Mouse (Mus musculus) E14TG2a.4 (cell line): ENCODE data around the gene Hoxc8.

Experiments
- H3K27me3 ChIP-seq: 2 replicates; pipeline ENCODE4 v1.6.1; 2014; ENCODE audit warnings: low read length, control low read depth; ENCODE audit not compliant: insufficient read depth
- H3K36me3 ChIP-seq: 2 replicates; pipeline ENCODE4 v1.6.1; 2014; ENCODE audit warnings: low read length, control low read depth; ENCODE audit not compliant: insufficient read depth
- H3K4me1 ChIP-seq: replicated peaks from 2 replicates; pipeline ENCODE4 v1.6.1; 2014; ENCODE audit warnings: low read depth, low read length, control low read depth
- H3K4me3 ChIP-seq: replicated peaks from 2 replicates; pipeline ENCODE4 v1.5.1; 2014; ENCODE audit warnings: mild to moderate bottlenecking, low read length
- H3K9me3 ChIP-seq: 2 replicates; pipeline ENCODE4 v1.6.1; 2014; ENCODE audit warnings: low read length, control low read depth
- CTCF ChIP-seq: conservative IDR thresholded peaks from 2 replicates; pipeline ENCODE4 v1.5.1; 2014; ENCODE audit warnings: low read length
- NANOG ChIP-seq: IDR thresholded peaks from 2 replicates; pipeline ENCODE4 v1.6.1; 2014; ENCODE audit warnings: borderline replicate concordance, low read length, mixed read lengths
- POU5F1 ChIP-seq: IDR thresholded peaks from 2 replicates; pipeline ENCODE4 v1.6.1; 2014; ENCODE audit warnings: low read length, borderline replicate concordance

Hoxc8 gene

DNA sequence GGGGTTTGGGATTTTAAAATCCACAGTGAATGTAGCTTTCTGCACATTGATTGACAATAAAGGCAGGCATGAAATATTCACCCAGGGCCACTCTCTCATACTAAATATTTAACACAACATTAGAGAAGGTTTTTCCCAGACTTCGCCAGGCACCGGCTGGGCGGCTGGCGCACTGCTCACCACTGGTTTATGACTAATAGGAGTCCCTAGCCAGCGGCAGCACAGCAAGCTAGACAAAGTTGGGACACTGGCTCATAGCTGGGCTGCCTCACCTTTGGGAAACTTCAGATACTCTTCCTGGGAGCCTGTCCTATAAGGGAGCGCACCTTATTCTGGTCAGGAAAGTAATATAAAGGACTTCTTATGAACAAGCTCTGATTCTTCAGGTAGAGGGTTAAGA is 36.8 kb upstream of the Hoxc8 start:
- peaks cover 98% of the 10 kb centered on the region for H3K27me3 ChIP-seq
- H3K36me3 ChIP-seq, result no peaks in the 10 kb centered on the region
- H3K9me3 ChIP-seq, result peaks cover 5% of the 10 kb centered on the region; the same call in 1 of the 2 replicates
- H3K4me3 ChIP-seq, result no peak overlapping the region
- H3K4me1 ChIP-seq, result peaks cover 48% of the 10 kb centered on the region
- TF ChIP-seq CTCF (no peak), NANOG (no peak), POU5F1 (no peak)

DNA sequence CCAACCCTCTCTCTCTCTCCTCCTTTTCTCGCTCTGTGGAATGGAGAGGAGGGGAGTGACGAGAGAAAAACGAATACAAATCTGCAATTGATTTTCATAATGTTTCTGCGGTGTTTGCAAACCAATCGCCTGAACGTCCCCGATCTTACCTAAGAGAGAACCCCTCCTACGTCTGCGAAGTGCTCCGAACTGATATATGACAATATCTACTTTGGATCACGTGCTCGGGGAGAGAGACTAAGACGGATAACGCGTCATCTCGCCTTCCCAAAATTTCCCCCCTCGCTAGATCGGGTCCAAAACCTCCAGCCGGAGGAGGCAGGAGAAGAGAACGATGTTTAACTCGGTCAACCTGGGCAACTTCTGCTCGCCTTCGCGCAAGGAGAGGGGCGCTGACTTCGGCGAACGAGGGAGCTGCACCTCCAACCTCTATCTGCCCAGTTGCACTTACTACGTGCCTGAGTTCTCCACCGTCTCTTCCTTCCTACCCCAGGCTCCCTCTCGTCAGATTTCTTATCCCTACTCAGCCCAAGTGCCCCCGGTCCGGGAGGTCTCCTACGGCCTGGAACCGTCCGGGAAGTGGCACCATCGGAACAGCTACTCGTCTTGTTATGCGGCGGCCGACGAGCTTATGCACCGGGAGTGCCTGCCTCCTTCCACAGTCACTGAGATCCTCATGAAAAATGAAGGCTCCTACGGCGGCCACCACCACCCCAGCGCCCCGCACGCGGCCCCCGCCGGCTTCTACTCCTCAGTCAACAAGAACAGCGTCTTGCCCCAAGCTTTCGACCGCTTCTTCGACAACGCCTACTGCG is 36.0 kb upstream of the Hoxc8 start, which contains the start of gene Hoxc11:
Gene Hoxc11, plus strand, starts transcription at position 236 of the 815 bp plus-strand sequence.
- peak within 1 kb of the TSS; percentile 58 for H3K4me3 ChIP-seq
- TF ChIP-seq NANOG (no peak), POU5F1 (no peak)
- peaks cover 48% of the 10 kb centered on the region for H3K4me1 ChIP-seq
- H3K9me3 ChIP-seq, result peaks cover 5% of the 10 kb centered on the region; the same call in 1 of the 2 replicates
- no peaks in the 10 kb centered on the region for H3K36me3 ChIP-seq
- H3K27me3 ChIP-seq, result peaks cover 96% of the 10 kb centered on the region

DNA sequence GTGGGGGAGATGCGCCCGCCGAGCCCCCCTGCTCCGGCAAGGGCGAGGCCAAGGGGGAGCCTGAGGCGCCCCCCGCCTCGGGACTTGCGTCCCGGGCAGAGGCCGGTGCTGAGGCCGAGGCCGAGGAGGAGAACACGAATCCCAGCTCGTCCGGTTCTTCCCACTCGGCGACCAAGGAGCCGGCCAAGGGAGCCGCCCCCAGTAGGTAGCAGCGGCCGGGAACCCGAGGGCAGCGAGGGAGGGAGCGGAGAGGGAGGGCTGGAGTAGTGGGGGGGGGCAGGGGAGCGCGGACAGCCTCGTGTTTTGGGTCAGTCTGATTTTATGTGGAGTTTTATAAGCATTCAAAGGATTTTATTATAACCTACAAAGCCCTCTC is 35.4 kb upstream of the Hoxc8 start:
- Histone ChIP-seq H3K27me3 (peaks cover 96% of the 10 kb centered on the region), H3K4me3 (peak overlapping the region; percentile 58), H3K36me3 (no peaks in the 10 kb centered on the region), H3K4me1 (peaks cover 50% of the 10 kb centered on the region), H3K9me3 (peaks cover 5% of the 10 kb centered on the region; the same call in 1 of the 2 replicates)
- no peak for TF ChIP-seq NANOG
- TF ChIP-seq POU5F1, result no peak
- no peak for TF ChIP-seq CTCF

DNA sequence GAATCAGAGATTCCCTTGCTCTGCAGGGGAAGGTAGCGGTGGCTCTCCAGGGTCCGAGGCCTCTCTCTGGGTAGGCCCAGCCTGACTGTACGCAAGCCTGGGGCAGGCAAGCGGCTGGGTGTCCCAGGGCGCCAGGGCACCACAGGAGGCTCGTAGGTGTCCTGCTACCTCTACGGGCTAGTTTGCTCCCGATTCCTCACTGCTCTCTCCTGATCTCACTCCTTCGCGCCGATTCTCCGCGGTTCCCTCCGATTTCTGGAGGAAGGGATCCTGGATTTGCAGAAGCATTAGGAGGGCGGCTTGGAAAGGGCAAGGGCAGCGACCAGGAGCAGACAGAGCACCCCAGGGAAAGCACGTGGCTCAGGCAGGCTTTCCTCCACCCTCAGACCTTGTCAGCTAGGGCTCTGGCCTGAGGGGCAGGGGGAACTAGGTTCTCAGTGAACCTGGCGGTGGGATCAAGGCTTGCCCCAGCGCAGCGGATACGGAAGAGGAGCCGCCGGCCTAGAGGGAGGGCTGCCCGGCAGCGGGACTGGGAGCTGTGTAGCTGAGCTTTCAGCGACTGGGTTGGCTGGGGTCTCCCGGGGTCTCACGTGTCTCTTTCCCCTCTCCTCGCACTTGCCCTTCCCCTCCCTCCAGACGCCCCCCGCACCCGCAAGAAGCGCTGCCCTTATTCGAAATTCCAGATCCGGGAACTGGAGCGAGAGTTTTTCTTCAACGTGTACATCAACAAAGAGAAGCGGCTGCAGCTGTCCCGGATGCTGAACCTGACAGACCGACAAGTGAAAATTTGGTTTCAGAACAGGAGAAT is 34.4 kb upstream of the Hoxc8 start:
- Histone ChIP-seq H3K4me1 (peaks cover 51% of the 10 kb centered on the region), H3K9me3 (peaks cover 1% of the 10 kb centered on the region; the same call in 1 of the 2 replicates), H3K27me3 (peaks cover 97% of the 10 kb centered on the region), H3K36me3 (no peaks in the 10 kb centered on the region), H3K4me3 (peak overlapping the region; percentile 63)
- TF ChIP-seq CTCF (no peak), POU5F1 (0 out of 2 replicates have a peak, but pooled peaks have one; percentile 2)

DNA sequence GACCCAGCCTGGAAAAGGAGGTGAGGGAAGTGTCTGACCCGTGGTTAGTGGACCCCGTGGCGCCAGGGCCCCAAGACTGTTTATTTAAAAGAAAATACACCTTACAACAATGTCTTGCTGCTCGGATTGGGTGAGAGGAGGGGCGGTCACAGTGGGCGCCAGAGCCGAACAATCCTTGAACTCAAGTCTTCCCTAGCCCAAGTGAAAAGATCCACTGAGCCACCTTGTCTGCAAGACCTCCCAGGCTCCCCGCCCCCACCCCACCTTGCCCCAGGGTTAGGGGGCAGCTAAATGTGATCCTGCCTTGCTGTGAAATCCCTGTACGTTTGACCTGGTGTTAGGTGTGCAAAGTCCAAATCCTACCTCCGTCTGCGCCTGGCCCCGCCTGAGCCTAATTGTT is 33.5 kb upstream of the Hoxc8 start:
- Histone ChIP-seq H3K4me3 (no peak overlapping the region), H3K4me1 (peaks cover 54% of the 10 kb centered on the region), H3K27me3 (peaks cover 96% of the 10 kb centered on the region), H3K36me3 (no peaks in the 10 kb centered on the region), H3K9me3 (no peaks in the 10 kb centered on the region)
- TF ChIP-seq POU5F1 (no peak), CTCF (no peak)

DNA sequence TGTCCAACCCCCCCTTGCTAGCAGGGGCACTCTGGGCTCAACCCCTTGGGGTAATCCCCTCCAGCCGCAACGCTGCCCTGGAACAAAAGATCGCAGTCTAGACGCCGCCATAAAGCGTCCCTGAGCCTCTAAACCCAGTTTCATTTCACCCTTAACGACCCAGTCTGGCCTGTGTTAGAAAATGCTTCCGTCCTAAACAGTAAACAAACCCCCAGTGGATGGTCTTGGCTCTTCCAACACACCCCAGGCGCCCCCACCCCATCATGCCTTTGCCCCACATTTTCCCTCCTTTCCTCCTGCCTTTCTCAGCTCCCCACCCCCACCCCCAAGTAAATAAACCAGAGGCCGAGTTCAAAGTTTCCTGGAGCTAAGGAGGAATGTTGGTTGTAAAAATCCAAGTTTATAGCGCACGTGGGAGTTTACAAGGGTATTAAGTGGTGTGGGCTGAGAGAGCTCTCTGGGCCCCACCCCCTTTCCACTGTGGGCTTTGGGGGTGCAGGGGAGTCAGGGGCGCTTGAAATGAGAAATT is 30.7 kb upstream of the Hoxc8 start:
- no peaks in the 10 kb centered on the region for H3K9me3 ChIP-seq
- TF ChIP-seq NANOG (no peak), POU5F1 (no peak), CTCF (no peak)
- H3K4me3 ChIP-seq, result 0 out of 2 replicates have a peak overlapping the region, but pooled peaks have one; percentile 17
- H3K36me3 ChIP-seq, result no peaks in the 10 kb centered on the region
- H3K27me3 ChIP-seq, result peaks cover 94% of the 10 kb centered on the region
- H3K4me1 ChIP-seq, result peaks cover 54% of the 10 kb centered on the region

DNA sequence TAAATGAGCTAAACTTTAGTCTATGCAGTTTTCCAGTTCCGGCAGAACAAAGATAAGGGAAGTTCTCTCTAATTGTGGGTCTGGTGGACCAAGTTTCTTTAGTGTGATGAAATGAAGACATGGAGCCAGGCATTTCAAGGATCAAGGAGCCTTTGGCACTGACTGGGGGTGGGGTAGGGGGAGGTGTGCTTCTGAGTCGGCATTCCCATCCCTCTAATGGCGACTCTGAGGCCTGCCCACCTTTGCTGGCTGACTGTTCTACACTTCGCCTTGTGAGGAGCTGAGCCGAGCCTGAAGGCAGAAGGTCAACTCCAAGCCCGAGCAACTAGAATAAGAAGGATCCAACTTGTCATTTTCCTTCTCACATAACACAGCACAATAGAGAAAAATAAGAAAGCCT is 28.7 kb upstream of the Hoxc8 start:
- H3K4me3 ChIP-seq, result no peak overlapping the region
- peaks cover 54% of the 10 kb centered on the region for H3K4me1 ChIP-seq
- H3K9me3 ChIP-seq, result no peaks in the 10 kb centered on the region
- no peaks in the 10 kb centered on the region for H3K36me3 ChIP-seq
- peaks cover 94% of the 10 kb centered on the region for H3K27me3 ChIP-seq
- TF ChIP-seq POU5F1 (no peak), NANOG (no peak), CTCF (no peak)

DNA sequence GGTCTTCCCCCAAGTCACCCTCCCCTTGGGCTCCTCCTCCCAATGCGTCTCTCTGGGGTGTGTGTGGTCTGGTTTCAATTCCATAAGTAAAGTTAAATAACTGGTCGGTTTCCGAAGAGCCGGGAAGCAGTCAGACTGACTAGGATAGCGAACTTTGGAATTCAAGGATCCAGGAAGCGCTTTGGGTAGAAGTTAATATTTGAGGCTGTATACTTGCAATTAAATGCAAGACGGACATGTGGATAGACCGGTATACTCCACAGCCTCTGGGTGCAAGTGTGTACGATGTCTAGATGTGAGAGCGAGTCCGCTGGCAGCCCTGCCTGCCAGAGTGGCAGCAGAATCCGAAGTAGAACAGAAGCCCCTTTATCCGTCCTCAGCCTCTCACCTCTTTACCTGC is 27.9 kb upstream of the Hoxc8 start:
- Histone ChIP-seq H3K9me3 (no peaks in the 10 kb centered on the region), H3K4me1 (peaks cover 54% of the 10 kb centered on the region), H3K36me3 (no peaks in the 10 kb centered on the region), H3K27me3 (peaks cover 94% of the 10 kb centered on the region), H3K4me3 (no peak overlapping the region)
- TF ChIP-seq POU5F1 (no peak), NANOG (no peak), CTCF (no peak)
